Mouse (Mus musculus) kidney, embryonic 15.5 days (tissue): ENCODE results near the gene Tcl1. TPM values are rescaled to one million over a fixed set of nuclear protein-coding genes. Genes with fewer than 3 reads are reported as not detected.

ENCODE experiments used
- ATAC-seq: fragments of 200-750 bp; cut with Nextera tagmentation; replicated peaks from 2 replicates; pipeline ENCODE4 v1.8.0; 2017; ENCODE audit warnings: moderate TSS enrichment; ENCODE audit not compliant: low FRiP score
- H3K27ac ChIP-seq: fragments of 300-500 bp; sonication (generic); 2 replicates; pipeline ENCODE4 v1.5.1; 2015; ENCODE audit warnings: mild to moderate bottlenecking, inconsistent platforms
- H3K27me3 ChIP-seq: fragments of 300-500 bp; sonication (generic); 2 replicates; pipeline ENCODE4 v1.6.1; 2015; ENCODE audit warnings: inconsistent platforms
- H3K36me3 ChIP-seq: fragments of 300-500 bp; sonication (generic); 2 replicates; pipeline ENCODE4 v1.6.1; 2015; ENCODE audit warnings: inconsistent platforms
- H3K4me1 ChIP-seq: fragments of 300-500 bp; sonication (generic); 2 replicates; pipeline ENCODE4 v1.6.1; 2015; ENCODE audit warnings: inconsistent platforms
- H3K4me2 ChIP-seq: fragments of 300-500 bp; sonication (generic); 2 replicates; pipeline ENCODE4 v1.6.1; 2015; ENCODE audit warnings: moderate library complexity, mild to moderate bottlenecking, inconsistent platforms
- H3K4me3 ChIP-seq: fragments of 300-500 bp; sonication (generic); replicated peaks from 2 replicates; pipeline ENCODE4 v1.5.1; 2015; ENCODE audit warnings: mild to moderate bottlenecking, inconsistent platforms
- H3K9ac ChIP-seq: fragments of 300-500 bp; sonication (generic); 2 replicates; pipeline ENCODE4 v1.6.1; 2015; ENCODE audit warnings: mild to moderate bottlenecking, inconsistent platforms
- H3K9me3 ChIP-seq: fragments of 300-500 bp; sonication (generic); replicated peaks from 2 replicates; pipeline ENCODE4 v1.6.1; 2016; ENCODE audit warnings: inconsistent platforms
- WGBS: fragments of 180-500 bp; shearing (Covaris S2); methylation state at CpG from one replicate; pipeline ENCODE4 v1.1.7; 2015; ENCODE audit warnings: mixed read lengths; 5-methylcytosine and 5-hydroxymethylcytosine counted together
- polyA plus RNA-seq: library from polyadenylated mRNA; unstranded; fragments of >200 nt; fragmentation: Nextera tagmentation; extraction: Ambion mirVana; gene quantifications from 2 replicates; pipeline ENCODE4 v1.2.1, GENCODE M21; 2015

The Tcl1 gene
- polyA plus RNA-seq, 1 experiment from 2014 or later = not detected

DNA sequence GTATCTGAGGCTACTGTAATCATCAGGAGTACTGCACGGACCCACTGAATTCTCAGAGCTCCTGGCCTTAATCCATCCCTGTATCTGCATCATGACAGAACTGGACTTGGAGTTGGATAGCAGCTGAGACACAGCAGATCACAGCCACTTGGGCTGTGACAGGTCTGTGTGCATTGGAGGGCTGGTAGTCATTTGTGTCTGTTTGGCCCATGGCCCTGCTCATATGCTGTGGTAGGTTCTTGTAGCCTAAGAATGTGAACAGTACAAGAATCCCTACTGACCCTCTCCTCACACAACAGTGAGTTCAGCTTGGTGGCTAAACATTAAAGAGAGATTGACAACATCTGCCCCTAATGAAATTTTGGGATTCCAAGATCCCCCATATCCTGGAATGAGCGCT lies 49.2 kb downstream of the Tcl1 start:
- Histone ChIP-seq H3K9me3 (no peaks in the 10 kb centered on the region), H3K4me1 (no peaks in the 10 kb centered on the region), H3K9ac (no peak overlapping the region), H3K27me3 (no peaks in the 10 kb centered on the region), H3K36me3 (no peaks in the 10 kb centered on the region), H3K27ac (no peak overlapping the region), H3K4me3 (no peak overlapping the region), H3K4me2 (no peak overlapping the region)
- 85% methylated on average over 2 of the region's 2 CpGs for WGBS
- no peak for ATAC-seq

Other genes with a start within 250 kb of the Tcl1 start
- gene Syne3, start 213.0 kb downstream of the Tcl1 start, polyA plus RNA-seq = 0.82 TPM in 2 replicates
- 159 and 184 TPM in 2 replicates for gene Glrx5, start 190.1 kb downstream of the Tcl1 start, polyA plus RNA-seq
- not detected in 2 replicates for gene Tcl1b2, start 76.8 kb downstream of the Tcl1 start, polyA plus RNA-seq
- not detected in 2 replicates for gene Tcl1b1, start 63.1 kb downstream of the Tcl1 start, polyA plus RNA-seq
- gene Tcl1b5, start 46.4 kb downstream of the Tcl1 start, polyA plus RNA-seq = not detected in 2 replicates
- gene Tcl1b3, start 31.8 kb downstream of the Tcl1 start, polyA plus RNA-seq = not detected in 2 replicates
- not detected in 2 replicates for gene Tcl1b4, start 20.8 kb downstream of the Tcl1 start, polyA plus RNA-seq
- 0.08 and 0.12 TPM in 2 replicates for gene Tunar, start 111.1 kb upstream of the Tcl1 start, polyA plus RNA-seq
- gene D430019H16Rik, start 231.1 kb upstream of the Tcl1 start, polyA plus RNA-seq = 1.4 and 1.7 TPM in 2 replicates